Mouse (Mus musculus) thymus, postnatal 0 days (tissue): ENCODE measurements around the gene Slc16a12. TPM values are rescaled to one million over a fixed set of nuclear protein-coding genes. Genes with fewer than 3 reads are reported as not detected.
A peak's percentile ranks its signal among the peaks of the same experiment; 100 is the strongest.
"Not testable (repeated sequence)": the region's sequence is repeated elsewhere in the genome, so short reads cannot be mapped to it uniquely, and the experiment has no call there.

Experiments
- DNase-seq: peaks from one replicate; pipeline ENCODE4 v3.0.0-alpha.2; 2015; ENCODE audit warnings: low spot score
- polyA plus RNA-seq: library from polyadenylated mRNA; unstranded; fragments of >200 nt; fragmentation: Nextera tagmentation; extraction: Ambion mirVana; gene quantifications from 2 replicates; pipeline ENCODE4 v1.2.1, GENCODE M21; 2015

Slc16a12 gene
- polyA plus RNA-seq, 1 experiment from 2014 or later = 0.23 TPM

- DNase-seq = no peak
These were observed 73.6 kb downstream of the Slc16a12 start for GRCm38 (mm10) chr19:34673476-34673875.

GRCm38 (mm10) chr19:34666127-34666526 is 81.0 kb downstream of the Slc16a12 start:
- DNase-seq = peak; percentile 78

GRCm38 (mm10) chr19:34662740-34663139 is 84.3 kb downstream of the Slc16a12 start:
- no peak for DNase-seq

- DNase-seq = peak; percentile 67
These were observed 85.0 kb downstream of the Slc16a12 start for GRCm38 (mm10) chr19:34662067-34662507.

GRCm38 (mm10) chr19:34656511-34657298 is 90.4 kb downstream of the Slc16a12 start:
- no peak for DNase-seq

- no peak for DNase-seq
These were observed 91.8 kb downstream of the Slc16a12 start for GRCm38 (mm10) chr19:34655227-34655805.

- no peak for DNase-seq
These were observed 96.1 kb downstream of the Slc16a12 start for GRCm38 (mm10) chr19:34650997-34651396.

- DNase-seq = no peak
These were observed 96.8 kb downstream of the Slc16a12 start for GRCm38 (mm10) chr19:34650276-34650675.

GRCm38 (mm10) chr19:34647630-34648029 is 99.5 kb downstream of the Slc16a12 start:
- not testable (repeated sequence) for DNase-seq

- no peak for DNase-seq
These were observed 104.5 kb downstream of the Slc16a12 start for GRCm38 (mm10) chr19:34642616-34643015.

GRCm38 (mm10) chr19:34640623-34641022 is 106.5 kb downstream of the Slc16a12 start, which contains the start of the genes Ifit1bl2 and Ifit1:
TSS of gene Ifit1bl2 (minus strand) at chr19:34640743.
TSS of gene Ifit1 (plus strand) at chr19:34640871.
- peak; percentile 39 for DNase-seq

GRCm38 (mm10) chr19:34636933-34637557 is 110.0 kb downstream of the Slc16a12 start:
- peak; percentile 45 for DNase-seq

- no peak for DNase-seq
These were observed 113.6 kb downstream of the Slc16a12 start for GRCm38 (mm10) chr19:34633484-34633883.

- no peak for DNase-seq
These were observed 115.6 kb downstream of the Slc16a12 start for GRCm38 (mm10) chr19:34631487-34631886.

GRCm38 (mm10) chr19:34627496-34627895 is 119.6 kb downstream of the Slc16a12 start:
- DNase-seq = no peak

- no peak for DNase-seq
These were observed 122.4 kb downstream of the Slc16a12 start for GRCm38 (mm10) chr19:34624663-34625062.

GRCm38 (mm10) chr19:34623781-34624180 is 123.3 kb downstream of the Slc16a12 start:
- no peak for DNase-seq

- DNase-seq = no peak
These were observed 126.2 kb downstream of the Slc16a12 start for GRCm38 (mm10) chr19:34620871-34621270.
